Mouse (Mus musculus) intestine, embryonic 14.5 days (tissue): Measurements from ENCODE around the gene Tmie. TPM values are rescaled to one million over a fixed set of nuclear protein-coding genes. Genes with fewer than 3 reads are reported as not detected.

Source experiments
- ATAC-seq: fragments of 200-750 bp; cut with Nextera tagmentation; replicated peaks from 2 replicates; pipeline ENCODE4 v1.8.0; 2017; ENCODE audit warnings: low read depth, moderate number of reproducible peaks, moderate TSS enrichment, moderate library complexity; ENCODE audit not compliant: low FRiP score, low TSS enrichment
- DNase-seq: peaks from one replicate; pipeline ENCODE4 v3.0.0-alpha.2; 2018; ENCODE audit warnings: low spot score
- H3K27ac ChIP-seq: fragments of 300-500 bp; sonication (generic); 2 replicates; pipeline ENCODE4 v1.5.1; 2014; ENCODE audit warnings: low read depth, mild to moderate bottlenecking, control low read depth
- H3K27me3 ChIP-seq: fragments of 300-500 bp; sonication (generic); replicated peaks from 2 replicates; pipeline ENCODE4 v1.6.1; 2014; ENCODE audit warnings: low read length, control low read depth; ENCODE audit not compliant: control insufficient read depth, insufficient read depth
- H3K36me3 ChIP-seq: fragments of 300-500 bp; sonication (generic); 2 replicates; pipeline ENCODE4 v1.6.1; 2014; ENCODE audit warnings: low read length, control low read depth; ENCODE audit not compliant: control insufficient read depth, insufficient read depth
- H3K4me1 ChIP-seq: fragments of 300-500 bp; sonication (generic); replicated peaks from 2 replicates; pipeline ENCODE4 v1.6.1; 2014; ENCODE audit warnings: low read length, control low read depth, mixed read lengths; ENCODE audit not compliant: control insufficient read depth, insufficient read depth
- H3K4me2 ChIP-seq: fragments of 300-500 bp; sonication (generic); 2 replicates; pipeline ENCODE4 v1.6.1; 2014; ENCODE audit warnings: low read length
- H3K4me3 ChIP-seq: fragments of 300-500 bp; sonication (generic); 2 replicates; pipeline ENCODE4 v1.5.1; 2014; ENCODE audit warnings: low read depth, low read length, control low read depth, mixed read lengths
- H3K9ac ChIP-seq: fragments of 300-500 bp; sonication (generic); 2 replicates; pipeline ENCODE4 v1.6.1; 2014; ENCODE audit warnings: mild to moderate bottlenecking, low read length
- H3K9me3 ChIP-seq: fragments of 300-500 bp; sonication (generic); 2 replicates; pipeline ENCODE4 v1.6.1; 2016; ENCODE audit warnings: low read length, control low read depth; ENCODE audit not compliant: control insufficient read depth
- WGBS: fragments of 180-500 bp; shearing (Covaris S2); extraction: QIAGEN DNeasy Blood & Tissue Kit; methylation state at CpG from one replicate; pipeline ENCODE4 v1.1.7; 2014; 5-methylcytosine and 5-hydroxymethylcytosine counted together
- polyA plus RNA-seq: library from polyadenylated mRNA; unstranded; fragments of >200 nt; fragmentation: Nextera tagmentation; extraction: Ambion mirVana; gene quantifications from 2 replicates; pipeline ENCODE4 v1.2.1, GENCODE M21; 2014

Gene Tmie
- polyA plus RNA-seq, result 0.40 and 0.54 TPM in 2 replicates

GRCm38 (mm10) chr9:110879998-110880561 is at the start of gene Tmie:
TSS of gene Tmie (minus strand) at chr9:110880113.
- H3K27ac ChIP-seq, result 0 out of 2 replicates have a peak within 1 kb of the TSS, but pooled peaks have one; percentile 16
- 1% methylated on average over 45 of the region's 57 CpGs for WGBS
- H3K4me1 ChIP-seq, result peaks cover under 1% of the 10 kb centered on the region; the same call in 1 of the 2 replicates
- DNase-seq, result peak; percentile 76
- H3K27me3 ChIP-seq, result peaks cover 16% of the 10 kb centered on the region
- H3K4me2 ChIP-seq, result peak within 1 kb of the TSS; percentile 83
- no peaks in the 10 kb centered on the region for H3K36me3 ChIP-seq
- H3K9me3 ChIP-seq, result no peaks in the 10 kb centered on the region
- peak; percentile 68 for ATAC-seq
- H3K9ac ChIP-seq, result peak within 1 kb of the TSS; percentile 52
- peak within 1 kb of the TSS; percentile 55 for H3K4me3 ChIP-seq

DNA sequence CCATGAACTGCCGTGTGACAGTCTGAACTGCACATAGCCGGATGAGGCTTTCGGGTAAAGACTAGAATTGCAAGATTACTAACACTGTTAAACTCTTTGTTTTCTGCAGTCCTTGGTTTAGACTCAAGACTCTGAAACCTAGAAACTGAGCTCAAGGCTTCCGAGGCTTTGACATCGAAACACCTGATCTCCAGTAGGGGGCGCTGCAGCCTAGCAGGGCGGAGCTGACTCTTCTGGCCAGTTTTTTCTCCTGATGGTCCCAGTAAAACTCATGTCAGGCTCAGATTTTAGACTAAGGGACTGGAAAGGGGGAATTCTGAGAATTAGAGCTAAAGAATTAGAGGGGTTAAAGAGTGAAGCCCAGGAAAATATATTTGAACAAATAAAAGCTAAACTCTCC is 42.8 kb upstream of the Tmie start:
- H3K4me3 ChIP-seq, result no peak overlapping the region
- no peaks in the 10 kb centered on the region for H3K4me1 ChIP-seq
- ATAC-seq (no peak), DNase-seq (peak; percentile 89)
- WGBS, result 16% methylated on average over 7 of the region's 7 CpGs
- H3K27me3 ChIP-seq, result no peaks in the 10 kb centered on the region
- H3K4me2 ChIP-seq, result no peak overlapping the region
- no peak overlapping the region for H3K9ac ChIP-seq
- H3K27ac ChIP-seq, result no peak overlapping the region
- H3K36me3 ChIP-seq, result no peaks in the 10 kb centered on the region
- no peaks in the 10 kb centered on the region for H3K9me3 ChIP-seq

GRCm38 (mm10) chr9:110920665-110921419 is 40.9 kb upstream of the Tmie start:
- Histone ChIP-seq H3K27me3 (no peaks in the 10 kb centered on the region), H3K27ac (no peak overlapping the region), H3K4me1 (no peaks in the 10 kb centered on the region), H3K4me2 (no peak overlapping the region), H3K9me3 (no peaks in the 10 kb centered on the region), H3K36me3 (no peaks in the 10 kb centered on the region), H3K4me3 (no peak overlapping the region), H3K9ac (no peak overlapping the region)
- ATAC-seq (no peak), DNase-seq (no peak)
- 61% methylated on average over 15 of the region's 15 CpGs for WGBS

DNA sequence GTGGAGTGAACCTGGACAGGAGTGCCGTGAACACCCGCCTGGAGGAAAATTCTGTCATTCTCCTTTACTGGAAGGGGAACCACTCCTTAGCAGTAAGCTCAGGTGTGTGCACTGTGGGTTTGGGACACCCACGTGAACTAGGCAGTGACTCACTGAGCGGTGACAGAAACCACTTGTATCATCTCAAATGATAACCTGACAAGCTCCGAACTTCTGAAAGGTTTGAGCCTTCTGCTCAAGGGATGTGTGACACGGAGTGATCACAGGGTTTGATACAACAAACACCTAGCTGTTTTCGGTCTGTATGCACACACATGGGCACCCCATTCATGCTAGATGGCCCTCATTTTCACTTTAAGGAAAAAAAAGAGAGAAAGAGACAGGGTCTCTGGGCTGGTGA is 36.9 kb upstream of the Tmie start, which contains the start of gene Fam240a:
TSS of gene Fam240a (minus strand) at position 76 of the 400 bp plus-strand sequence.
- Histone ChIP-seq H3K4me3 (no peak within 1 kb of the TSS), H3K27me3 (no peaks in the 10 kb centered on the region), H3K4me1 (no peaks in the 10 kb centered on the region), H3K9me3 (no peaks in the 10 kb centered on the region), H3K36me3 (no peaks in the 10 kb centered on the region), H3K27ac (no peak within 1 kb of the TSS), H3K9ac (no peak within 1 kb of the TSS), H3K4me2 (no peak within 1 kb of the TSS)
- WGBS, result 90% methylated on average over 7 of the region's 7 CpGs
- DNase-seq (no peak), ATAC-seq (no peak)

DNA sequence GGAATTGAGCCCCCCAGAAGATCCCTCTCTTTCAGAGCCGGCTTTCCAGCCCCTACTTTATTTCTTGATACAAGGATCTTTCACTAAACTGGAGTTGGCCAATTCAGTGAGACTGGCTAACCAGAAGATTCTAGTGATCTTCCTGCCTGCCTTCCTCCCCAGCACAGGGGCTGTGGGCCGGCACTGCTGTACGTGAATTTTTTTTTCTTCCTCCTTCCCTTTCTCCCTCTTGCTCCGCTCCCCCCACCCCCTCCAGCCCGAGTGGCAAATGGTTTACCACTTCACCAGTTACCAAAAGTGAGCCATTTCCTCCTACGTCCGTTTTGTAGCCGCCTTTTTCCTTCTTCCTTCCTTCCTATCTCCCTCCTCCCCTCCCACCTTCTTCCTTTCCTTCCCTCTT is 35.6 kb upstream of the Tmie start:
- Histone ChIP-seq H3K4me2 (no peak overlapping the region), H3K9ac (no peak overlapping the region), H3K9me3 (no peaks in the 10 kb centered on the region), H3K4me3 (no peak overlapping the region), H3K27me3 (no peaks in the 10 kb centered on the region), H3K36me3 (no peaks in the 10 kb centered on the region), H3K27ac (no peak overlapping the region), H3K4me1 (no peaks in the 10 kb centered on the region)
- no peak for ATAC-seq
- 54% methylated on average over 8 of the region's 8 CpGs for WGBS
- no peak for DNase-seq

DNA sequence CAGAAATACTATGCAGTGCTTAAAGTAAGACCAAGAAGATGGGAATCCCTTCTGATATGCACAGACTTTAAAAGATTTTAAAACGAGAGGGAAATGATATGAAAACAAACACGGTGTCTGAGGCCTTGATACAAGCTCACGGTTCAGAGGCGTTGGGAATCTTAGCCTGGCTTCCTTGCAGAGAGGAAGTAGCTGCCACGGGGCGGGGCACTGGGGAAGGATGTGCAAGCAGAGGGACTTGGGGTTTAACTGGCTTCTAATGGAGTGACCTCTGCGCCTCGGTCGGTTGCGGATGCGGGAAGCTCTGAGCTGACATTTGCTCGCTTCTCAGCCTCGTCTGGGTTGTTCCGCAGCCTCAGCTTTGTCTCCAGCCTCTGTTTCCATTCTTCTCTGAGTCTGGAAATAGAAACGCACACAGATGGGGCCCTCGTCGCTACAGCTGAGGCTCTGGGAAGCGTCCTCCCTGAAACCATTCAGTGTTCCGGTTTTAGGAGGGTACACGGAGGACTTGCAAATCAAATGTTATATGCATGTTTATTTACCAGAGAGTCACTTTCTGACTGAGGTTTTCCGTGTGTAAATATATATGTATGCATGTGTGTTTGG is 34.8 kb upstream of the Tmie start:
- H3K4me2 ChIP-seq, result no peak overlapping the region
- 55% methylated on average over 21 of the region's 21 CpGs for WGBS

GRCm38 (mm10) chr9:110909371-110909967 is 29.6 kb upstream of the Tmie start:
- ATAC-seq, result no peak

More for the DNA sequence above, 34.8 kb upstream of the Tmie start:
- Histone ChIP-seq H3K9ac (no peak overlapping the region), H3K9me3 (no peaks in the 10 kb centered on the region), H3K4me1 (no peaks in the 10 kb centered on the region), H3K27me3 (no peaks in the 10 kb centered on the region), H3K4me3 (no peak overlapping the region), H3K27ac (no peak overlapping the region), H3K36me3 (no peaks in the 10 kb centered on the region)
- DNase-seq, result no peak
- ATAC-seq, result no peak

GRCm38 (mm10) chr9:110908631-110909016 is 28.7 kb upstream of the Tmie start:
- Histone ChIP-seq H3K4me2 (no peak overlapping the region), H3K36me3 (no peaks in the 10 kb centered on the region), H3K27ac (no peak overlapping the region), H3K9ac (no peak overlapping the region), H3K4me1 (no peaks in the 10 kb centered on the region), H3K27me3 (no peaks in the 10 kb centered on the region), H3K9me3 (no peaks in the 10 kb centered on the region), H3K4me3 (no peak overlapping the region)
- DNase-seq, result no peak
- 98% methylated on average over 3 of the region's 3 CpGs for WGBS
- ATAC-seq, result no peak

More at GRCm38 (mm10) chr9:110909371-110909967, 29.6 kb upstream of the Tmie start:
- no peak overlapping the region for H3K9ac ChIP-seq
- DNase-seq, result no peak
- no peak overlapping the region for H3K27ac ChIP-seq
- H3K27me3 ChIP-seq, result no peaks in the 10 kb centered on the region
- no peaks in the 10 kb centered on the region for H3K9me3 ChIP-seq
- no peak overlapping the region for H3K4me3 ChIP-seq
- H3K4me2 ChIP-seq, result no peak overlapping the region
- no peaks in the 10 kb centered on the region for H3K4me1 ChIP-seq
- WGBS, result 70% methylated on average over 6 of the region's 6 CpGs
- no peaks in the 10 kb centered on the region for H3K36me3 ChIP-seq
